Mouse (Mus musculus) liver, embryonic 13.5 days (tissue): ENCODE measurements around the gene Gsk3a. TPM values are rescaled to one million over a fixed set of nuclear protein-coding genes. Genes with fewer than 3 reads are reported as not detected.
A peak's percentile ranks its signal among the peaks of the same experiment; 100 is the strongest.

ENCODE experiments used
- ATAC-seq: fragments of 200-750 bp; cut with Nextera tagmentation; 2 replicates; pipeline ENCODE4 v1.8.0; 2017; ENCODE audit warnings: low read depth, mild to moderate bottlenecking, moderate number of reproducible peaks, moderate library complexity
- DNase-seq: peaks from one replicate; pipeline ENCODE4 v3.0.0; 2022
- H3K27ac ChIP-seq: fragments of 300-500 bp; sonication (generic); 2 replicates; pipeline ENCODE4 v1.5.1; 2015; ENCODE audit warnings: moderate library complexity, mild to moderate bottlenecking, inconsistent platforms
- H3K27me3 ChIP-seq: fragments of 300-500 bp; sonication (generic); 2 replicates; pipeline ENCODE4 v1.6.1; 2015; ENCODE audit warnings: mild to moderate bottlenecking, inconsistent platforms
- H3K36me3 ChIP-seq: fragments of 300-500 bp; sonication (generic); 2 replicates; pipeline ENCODE4 v1.6.1; 2015; ENCODE audit warnings: mild to moderate bottlenecking, inconsistent platforms
- H3K4me1 ChIP-seq: fragments of 300-500 bp; sonication (generic); replicated peaks from 2 replicates; pipeline ENCODE4 v1.6.1; 2015; ENCODE audit warnings: inconsistent platforms
- H3K4me2 ChIP-seq: fragments of 300-500 bp; sonication (generic); 2 replicates; pipeline ENCODE4 v1.6.1; 2015; ENCODE audit warnings: inconsistent platforms, mild to moderate bottlenecking, moderate library complexity
- H3K4me3 ChIP-seq: fragments of 300-500 bp; sonication (generic); replicated peaks from 2 replicates; pipeline ENCODE4 v1.5.1; 2015; ENCODE audit warnings: mild to moderate bottlenecking, inconsistent platforms
- H3K9ac ChIP-seq: fragments of 300-500 bp; sonication (generic); 2 replicates; pipeline ENCODE4 v1.6.1; 2015; ENCODE audit warnings: mild to moderate bottlenecking, inconsistent platforms
- H3K9me3 ChIP-seq: fragments of 300-500 bp; sonication (generic); replicated peaks from 2 replicates; pipeline ENCODE4 v1.6.1; 2016; ENCODE audit warnings: inconsistent platforms
- WGBS: fragments of 180-500 bp; shearing (Covaris S2); methylation state at CpG from one replicate; pipeline ENCODE4 v1.1.7; 2015; ENCODE audit not compliant: insufficient replicate concordance; 5-methylcytosine and 5-hydroxymethylcytosine counted together
- polyA plus RNA-seq: library from polyadenylated mRNA; unstranded; fragments of >200 nt; fragmentation: Nextera tagmentation; extraction: Ambion mirVana; gene quantifications from 2 replicates; pipeline ENCODE4 v1.2.1, GENCODE M21; 2015

Gene Gsk3a
- polyA plus RNA-seq, 1 experiment from 2014 or later = 6.3 TPM

DNA sequence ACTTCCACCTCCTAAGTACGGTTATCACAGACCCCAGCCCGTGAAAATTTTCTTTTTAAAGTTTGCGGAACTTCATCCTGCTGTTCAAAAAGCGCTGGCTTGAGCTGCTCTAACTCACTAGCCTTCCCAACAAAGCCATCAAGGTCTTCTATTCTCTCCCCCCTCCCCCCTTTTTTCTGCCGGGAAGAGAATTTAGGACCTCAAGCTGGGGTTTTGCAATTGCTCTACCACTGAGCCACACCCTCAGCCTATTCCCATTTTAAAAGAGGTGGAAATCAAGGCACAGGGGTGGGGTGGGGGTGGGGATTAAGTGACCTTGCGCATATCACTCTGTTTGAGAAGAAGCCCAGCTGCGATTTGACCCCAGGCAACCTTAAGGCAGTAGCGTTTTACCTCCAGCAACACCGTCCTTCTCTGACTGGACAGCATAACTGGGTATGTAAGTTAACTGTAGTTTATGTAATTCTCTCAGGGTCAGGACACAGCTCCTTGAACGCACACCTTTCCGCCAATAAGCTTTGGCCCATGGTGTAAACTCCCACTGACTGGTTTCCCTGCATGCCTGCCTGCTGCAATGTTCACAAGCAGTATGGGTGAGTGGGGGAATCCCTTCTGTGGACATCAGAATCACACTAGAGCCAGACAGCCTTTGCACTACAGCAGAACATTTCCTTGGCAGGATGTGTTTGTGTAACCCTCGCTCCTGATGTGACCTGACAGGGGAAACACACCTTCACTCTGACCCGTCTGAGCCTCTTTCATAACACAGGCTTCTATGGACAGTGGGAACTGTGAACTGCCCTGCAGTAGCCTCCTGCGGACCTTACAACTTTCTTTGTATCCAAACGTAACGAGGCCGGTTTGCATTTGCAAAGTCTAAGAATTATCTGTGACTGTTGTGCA is 26.6 kb upstream of the Gsk3a start:
- no peak for DNase-seq
- 46% methylated on average over 17 of the region's 17 CpGs for WGBS

DNA sequence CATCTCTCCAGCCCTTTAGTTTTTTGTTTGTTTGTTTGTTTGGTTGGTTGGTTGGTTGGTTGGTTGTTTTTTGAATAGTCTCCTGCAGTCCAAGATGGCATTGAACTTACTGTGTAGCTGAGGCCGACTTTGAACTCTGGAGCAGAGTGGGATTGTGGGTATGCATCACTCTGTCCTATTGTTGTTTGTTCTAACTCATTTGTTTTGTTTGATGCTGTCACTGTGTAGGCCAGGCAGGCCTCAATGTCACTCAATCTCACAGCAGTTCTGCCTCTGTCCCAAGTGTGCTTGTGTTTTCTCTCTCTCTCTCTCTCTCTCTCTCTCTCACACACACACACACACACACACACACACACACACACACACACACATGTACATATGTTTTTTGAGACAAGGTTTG is 24.2 kb upstream of the Gsk3a start:
- Histone ChIP-seq H3K27me3 (no peaks in the 10 kb centered on the region), H3K9me3 (no peaks in the 10 kb centered on the region), H3K36me3 (no peaks in the 10 kb centered on the region), H3K4me3 (no peak overlapping the region), H3K9ac (no peak overlapping the region), H3K27ac (no peak overlapping the region), H3K4me2 (no peak overlapping the region), H3K4me1 (peaks cover 30% of the 10 kb centered on the region)
- DNase-seq = no peak
- ATAC-seq = no peak
- 50% methylated on average over 1 of the region's 1 CpGs for WGBS

More for the DNA sequence above, 26.6 kb upstream of the Gsk3a start:
- H3K4me1 ChIP-seq = peaks cover 39% of the 10 kb centered on the region
- H3K9ac ChIP-seq = no peak overlapping the region
- no peaks in the 10 kb centered on the region for H3K9me3 ChIP-seq
- ATAC-seq = no peak
- H3K4me3 ChIP-seq = no peak overlapping the region
- H3K36me3 ChIP-seq = no peaks in the 10 kb centered on the region
- no peak overlapping the region; the same call in 1 of the 2 replicates for H3K27ac ChIP-seq
- H3K4me2 ChIP-seq = no peak overlapping the region
- no peaks in the 10 kb centered on the region for H3K27me3 ChIP-seq

DNA sequence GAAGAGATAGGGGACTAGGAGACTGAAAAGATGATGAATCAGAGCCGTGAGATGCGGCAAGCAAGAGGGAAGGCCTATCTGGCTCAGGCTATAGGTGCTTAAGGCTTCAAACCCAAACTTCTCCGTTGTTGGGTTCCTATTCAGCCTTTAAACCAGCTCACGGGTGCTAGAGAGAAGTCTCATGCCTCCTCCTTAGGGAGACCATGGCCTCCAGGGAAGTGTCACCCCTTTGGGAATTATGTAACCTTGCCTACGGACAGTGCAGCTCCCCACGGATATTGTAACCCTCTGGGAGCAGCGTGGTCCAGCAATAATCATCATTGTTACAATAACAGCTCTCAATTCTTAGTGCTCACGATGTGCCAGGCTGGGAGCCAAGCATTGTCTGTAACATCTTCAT is 14.2 kb upstream of the Gsk3a start:
- Histone ChIP-seq H3K27ac (peak overlapping the region; percentile 57), H3K9ac (peak overlapping the region; percentile 90; the same call in 1 of the 2 replicates), H3K27me3 (peaks cover 6% of the 10 kb centered on the region), H3K9me3 (no peaks in the 10 kb centered on the region), H3K4me3 (peak overlapping the region; percentile 84), H3K36me3 (no peaks in the 10 kb centered on the region), H3K4me2 (peak overlapping the region; percentile 99), H3K4me1 (peaks cover 51% of the 10 kb centered on the region)
- DNase-seq (no peak), ATAC-seq (no peak)
- WGBS = 40% methylated on average over 8 of the region's 8 CpGs

DNA sequence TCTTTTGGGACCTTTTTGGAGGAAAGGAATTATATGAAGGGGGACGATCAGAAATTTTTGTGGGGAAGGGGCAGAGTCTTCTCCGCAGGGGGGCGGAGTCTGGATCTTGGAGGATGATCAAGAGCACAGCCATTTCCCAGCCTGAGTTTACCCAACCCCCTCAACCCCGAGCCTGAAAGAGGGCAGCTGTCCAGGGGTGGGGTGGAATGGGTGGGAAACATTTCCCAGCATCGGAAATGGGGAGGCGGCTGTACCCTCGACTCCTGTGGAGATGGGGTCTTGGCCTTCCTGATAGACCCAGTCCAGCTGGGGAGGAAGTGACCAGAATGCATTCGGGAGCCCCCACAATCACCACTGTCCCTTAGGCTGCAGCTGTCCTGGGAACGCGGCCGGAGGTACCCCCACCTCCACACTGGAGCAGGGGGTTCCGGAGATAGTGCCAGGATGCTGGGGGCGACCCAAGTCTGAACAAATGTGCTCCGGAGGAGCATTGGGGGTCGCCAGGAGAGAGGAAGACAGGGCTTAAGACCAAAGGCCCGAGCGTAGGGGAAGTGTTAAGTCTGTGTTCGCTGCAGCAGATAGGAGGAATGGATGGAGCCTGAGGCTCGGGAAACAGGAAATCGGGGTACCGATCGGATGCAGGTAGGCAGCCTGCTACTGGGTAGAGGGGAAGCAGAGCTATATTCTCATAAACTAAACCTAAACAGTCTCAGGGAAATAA is 13.6 kb upstream of the Gsk3a start:
- Histone ChIP-seq H3K9ac (peak overlapping the region; percentile 90), H3K9me3 (no peaks in the 10 kb centered on the region), H3K27ac (peak overlapping the region; percentile 57), H3K4me3 (peak overlapping the region; percentile 84), H3K36me3 (no peaks in the 10 kb centered on the region), H3K4me2 (peak overlapping the region; percentile 99), H3K4me1 (peaks cover 57% of the 10 kb centered on the region), H3K27me3 (peaks cover 6% of the 10 kb centered on the region)
- ATAC-seq (no peak), DNase-seq (no peak)
- WGBS = 6% methylated on average over 22 of the region's 22 CpGs

DNA sequence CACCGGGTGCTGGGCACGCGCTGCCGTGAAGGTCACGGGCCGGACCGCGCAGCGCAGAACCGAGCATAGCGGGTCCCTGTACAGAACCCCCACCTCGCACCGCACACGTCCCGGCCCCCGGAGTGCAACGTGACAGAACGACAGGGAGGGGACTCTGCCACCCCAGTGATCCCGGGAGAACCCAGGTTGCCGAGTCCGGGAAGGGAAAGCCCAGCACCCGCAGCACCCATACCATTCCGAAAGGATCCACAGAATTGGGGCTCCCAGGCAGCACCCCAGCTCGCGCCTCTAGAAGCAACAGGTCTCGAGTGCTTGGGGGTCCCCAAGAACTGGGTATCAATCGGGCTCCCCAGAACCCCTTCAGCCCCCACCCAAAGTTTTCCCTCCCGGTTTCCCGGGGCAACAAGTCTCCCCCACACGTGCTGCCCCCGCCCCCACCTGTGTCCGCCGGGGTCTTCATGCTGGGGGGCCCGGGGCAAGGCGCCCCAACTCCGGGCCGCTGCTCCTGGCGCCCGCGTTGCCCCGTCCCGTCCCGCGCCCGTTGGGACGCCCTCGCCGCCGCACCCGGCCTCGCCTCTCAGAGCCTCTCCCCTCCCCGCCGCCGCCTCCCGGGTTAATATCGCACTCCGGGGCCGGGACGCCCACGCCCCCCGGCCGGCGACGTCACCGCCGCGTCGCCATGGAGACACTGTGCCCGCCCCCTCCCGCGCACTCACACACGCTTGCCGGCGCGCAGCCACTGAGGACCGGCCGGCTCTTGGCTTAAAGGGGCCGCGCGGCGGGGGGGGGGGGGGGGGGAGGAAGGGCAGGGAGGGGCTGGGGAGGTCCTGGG is 12.7 kb upstream of the Gsk3a start, which contains the start of gene Erf:
Gene Erf (minus strand): TSS at position 621 of the 832 bp plus-strand sequence.
- Histone ChIP-seq H3K9me3 (no peaks in the 10 kb centered on the region), H3K9ac (peak within 1 kb of the TSS; percentile 90), H3K27me3 (peaks cover 6% of the 10 kb centered on the region), H3K4me2 (peak within 1 kb of the TSS; percentile 99), H3K4me1 (peaks cover 61% of the 10 kb centered on the region), H3K27ac (peak within 1 kb of the TSS; percentile 89), H3K36me3 (peaks cover 8% of the 10 kb centered on the region), H3K4me3 (peak within 1 kb of the TSS; percentile 84)
- under 1% methylated on average over 72 of the region's 81 CpGs for WGBS
- ATAC-seq = peak; percentile 81
- peak; percentile 89 for DNase-seq

DNA sequence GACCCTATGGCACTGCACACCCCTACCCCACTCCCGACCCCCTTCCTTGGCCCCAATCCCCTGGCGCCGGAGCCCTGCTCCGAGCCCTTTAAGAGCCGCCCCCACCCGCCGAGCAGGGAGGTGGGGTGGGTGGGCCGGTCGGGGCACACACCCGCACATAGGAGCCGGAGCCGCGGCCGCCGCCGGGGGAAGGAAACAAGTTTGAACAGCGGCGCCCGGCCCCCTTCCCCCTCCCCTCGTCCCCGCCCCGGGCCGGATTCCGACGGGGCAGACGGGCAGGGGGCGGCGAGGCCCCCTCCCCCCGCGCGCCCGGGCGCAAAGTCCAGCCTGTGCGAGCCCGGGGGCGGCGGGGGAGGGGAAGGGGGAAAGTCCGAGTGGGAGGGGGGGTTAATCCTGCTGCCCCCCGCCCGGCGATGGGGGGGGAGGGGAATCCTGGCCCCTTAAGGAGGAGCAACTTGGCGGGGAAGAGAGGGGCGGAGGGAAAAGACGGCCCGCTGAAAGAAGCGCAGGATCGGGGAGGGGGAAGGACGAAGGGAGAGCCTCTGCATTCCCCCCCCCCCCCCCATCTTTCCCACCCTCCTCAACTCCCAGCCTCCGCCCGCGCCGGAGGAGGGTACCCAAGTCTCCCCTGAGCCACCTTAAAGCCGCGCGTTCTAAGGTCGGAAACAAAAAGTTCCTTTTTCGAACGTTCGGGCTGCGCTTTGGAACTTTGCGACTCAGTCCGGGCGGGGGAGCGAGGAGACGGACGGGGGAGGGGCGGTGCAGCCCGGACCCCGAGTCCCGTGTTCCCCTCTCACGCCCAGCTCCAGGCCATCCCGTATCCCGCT is 11.9 kb upstream of the Gsk3a start:
- H3K27ac ChIP-seq = peak overlapping the region; percentile 89
- peak overlapping the region; percentile 99 for H3K4me2 ChIP-seq
- peaks cover 66% of the 10 kb centered on the region for H3K4me1 ChIP-seq
- DNase-seq (no peak), ATAC-seq (peak; percentile 49)
- under 1% methylated on average over 48 of the region's 73 CpGs for WGBS
- H3K36me3 ChIP-seq = peaks cover 17% of the 10 kb centered on the region
- peak overlapping the region; percentile 90 for H3K9ac ChIP-seq
- peaks cover 6% of the 10 kb centered on the region for H3K27me3 ChIP-seq
- peak overlapping the region; percentile 84 for H3K4me3 ChIP-seq
- H3K9me3 ChIP-seq = no peaks in the 10 kb centered on the region

DNA sequence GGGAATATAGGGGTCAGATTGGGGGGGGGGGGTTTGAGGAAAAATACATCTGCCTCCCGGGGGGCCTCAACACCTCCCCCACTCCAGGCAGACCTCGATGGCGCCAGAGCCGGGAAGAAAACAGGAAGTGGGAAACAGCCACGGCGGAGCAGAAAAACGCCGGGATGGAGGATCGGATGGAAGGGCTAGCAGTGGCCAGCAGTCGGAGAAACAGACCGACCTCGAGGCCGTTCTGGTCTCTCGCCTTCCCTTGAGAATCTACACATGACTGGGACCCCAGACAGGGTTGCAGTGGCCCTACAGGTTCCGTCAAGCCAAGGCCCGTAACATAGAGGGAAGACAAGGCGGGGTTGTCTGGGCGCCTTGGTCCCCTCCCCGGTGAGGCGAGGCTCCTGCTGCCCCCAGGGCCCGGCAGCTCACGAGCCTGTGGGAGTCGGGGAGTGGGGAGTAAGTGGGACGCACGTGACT is 11.2 kb upstream of the Gsk3a start:
- H3K4me1 ChIP-seq = peaks cover 67% of the 10 kb centered on the region
- H3K36me3 ChIP-seq = peaks cover 22% of the 10 kb centered on the region
- H3K4me3 ChIP-seq = peak overlapping the region; percentile 84
- H3K9ac ChIP-seq = peak overlapping the region; percentile 90
- peak; percentile 2 for ATAC-seq
- peak overlapping the region; percentile 99 for H3K4me2 ChIP-seq
- WGBS = 1% methylated on average over 25 of the region's 25 CpGs
- no peak for DNase-seq
- H3K9me3 ChIP-seq = no peaks in the 10 kb centered on the region
- peaks cover 6% of the 10 kb centered on the region for H3K27me3 ChIP-seq
- H3K27ac ChIP-seq = peak overlapping the region; percentile 89

DNA sequence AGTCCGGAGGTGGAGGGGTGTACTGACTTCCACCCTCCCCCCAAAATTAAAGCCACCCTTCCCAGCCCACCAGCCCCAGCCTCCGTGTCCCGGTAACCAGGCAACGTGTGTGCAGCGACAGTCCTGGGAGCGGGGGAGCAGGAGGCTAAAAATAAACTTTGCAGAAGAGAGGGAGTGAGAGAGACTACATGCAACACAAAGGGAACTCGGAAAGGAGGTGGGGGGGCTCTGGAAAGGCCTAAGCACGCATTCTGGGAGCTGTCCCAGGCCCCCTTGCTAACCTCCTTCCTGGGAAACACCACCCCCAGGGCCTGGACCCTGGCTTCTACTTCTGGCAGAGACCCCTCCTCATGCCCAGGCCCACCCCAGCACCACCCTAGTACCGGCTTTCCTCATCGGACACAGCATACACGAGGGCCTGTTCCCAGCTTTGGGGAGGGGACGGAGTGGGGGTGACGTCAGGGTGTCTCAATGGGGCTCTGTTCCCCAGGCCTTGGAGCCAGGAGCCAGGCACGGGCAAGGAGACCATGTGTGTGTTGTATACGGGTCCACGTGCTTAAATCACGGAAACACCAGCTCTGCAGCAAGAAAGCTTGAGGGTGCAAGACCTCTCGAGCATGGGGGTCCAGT is 10.5 kb upstream of the Gsk3a start:
- Histone ChIP-seq H3K27ac (peak overlapping the region; percentile 89), H3K36me3 (peaks cover 26% of the 10 kb centered on the region), H3K4me2 (peak overlapping the region; percentile 99), H3K9ac (peak overlapping the region; percentile 90), H3K4me1 (peaks cover 67% of the 10 kb centered on the region), H3K9me3 (no peaks in the 10 kb centered on the region), H3K4me3 (peak overlapping the region; percentile 84), H3K27me3 (peaks cover 6% of the 10 kb centered on the region)
- no peak for ATAC-seq
- 5% methylated on average over 18 of the region's 18 CpGs for WGBS
- no peak for DNase-seq

DNA sequence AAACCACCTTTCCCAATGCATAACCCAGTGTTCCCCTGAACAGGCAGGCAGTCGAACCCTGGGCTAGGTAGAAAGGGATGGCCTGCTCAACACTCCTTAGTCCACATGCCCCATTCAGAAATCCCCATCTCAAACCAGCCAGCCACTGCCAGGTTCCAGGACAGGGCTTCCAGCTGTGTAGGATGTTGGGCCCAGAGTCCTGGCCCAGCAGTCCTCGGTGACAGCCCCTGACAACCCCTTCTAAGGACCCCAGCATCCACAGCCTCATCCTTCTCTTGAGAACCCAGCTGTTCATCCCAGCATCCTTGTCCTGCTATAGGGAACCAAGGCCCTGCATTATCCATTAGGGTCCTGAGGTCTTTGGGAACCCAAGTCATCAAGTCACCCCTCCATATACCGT is 9.8 kb upstream of the Gsk3a start:
- Histone ChIP-seq H3K4me2 (peak overlapping the region; percentile 99), H3K36me3 (peaks cover 32% of the 10 kb centered on the region), H3K4me3 (peak overlapping the region; percentile 84), H3K27ac (peak overlapping the region; percentile 89; the same call in 1 of the 2 replicates), H3K9me3 (no peaks in the 10 kb centered on the region), H3K9ac (peak overlapping the region; percentile 90), H3K27me3 (peaks cover 6% of the 10 kb centered on the region), H3K4me1 (peaks cover 67% of the 10 kb centered on the region)
- no peak for DNase-seq
- ATAC-seq = no peak
- WGBS = 31% methylated on average over 3 of the region's 3 CpGs

DNA sequence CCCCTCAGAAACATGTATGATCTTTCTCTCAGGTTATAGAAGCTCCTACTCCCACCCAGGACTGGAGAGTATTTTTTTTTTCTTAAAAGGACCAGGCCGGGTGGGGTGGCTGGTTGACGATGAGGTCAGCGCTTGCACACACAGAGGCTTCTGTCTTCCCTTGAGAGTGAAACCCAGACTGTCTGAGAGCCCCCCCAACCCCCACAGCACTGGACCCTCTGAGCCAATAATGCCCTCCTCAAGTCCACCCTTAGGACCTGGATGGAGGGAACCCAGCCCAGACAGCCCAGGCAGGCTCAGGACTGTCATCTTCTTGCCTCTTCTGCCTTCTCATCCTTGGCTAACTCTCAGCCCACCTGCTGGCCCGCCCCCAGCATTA is 9.1 kb upstream of the Gsk3a start:
- ATAC-seq (no peak), DNase-seq (no peak)
- H3K9me3 ChIP-seq = no peaks in the 10 kb centered on the region
- peak overlapping the region; percentile 84 for H3K4me3 ChIP-seq
- peak overlapping the region; percentile 90; the same call in 1 of the 2 replicates for H3K9ac ChIP-seq
- H3K27ac ChIP-seq = peak overlapping the region; percentile 29
- peaks cover 35% of the 10 kb centered on the region for H3K36me3 ChIP-seq
- 46% methylated on average over 4 of the region's 4 CpGs for WGBS
- peak overlapping the region; percentile 99 for H3K4me2 ChIP-seq
- H3K27me3 ChIP-seq = peaks cover 3% of the 10 kb centered on the region; the same call in 1 of the 2 replicates
- H3K4me1 ChIP-seq = peaks cover 62% of the 10 kb centered on the region
